Mouse (Mus musculus): ENCODE results near the gene Snrnp200. TPM values are rescaled to one million over a fixed set of nuclear protein-coding genes. Genes with fewer than 3 reads are reported as not detected.

The Snrnp200 gene
- total RNA-seq, 2 experiments from 2014 or later, result 99.4 to 255 TPM

Other genes starting within 250 kb of the Snrnp200 start
- gene Ap4e1, start 199.7 kb upstream of the Snrnp200 start, total RNA-seq (2014; fragmentation: Nextera tagmentation), result 12.5 and 13.5 TPM in 2 replicates
- gene Ap4e1, start 199.7 kb upstream of the Snrnp200 start, total RNA-seq (2017), result 21.0 and 26.9 TPM in 2 replicates
- 53.7 and 54.7 TPM in 2 replicates for gene Blvra, start 137.7 kb upstream of the Snrnp200 start, total RNA-seq (2014; fragmentation: Nextera tagmentation)
- 40.9 and 47.9 TPM in 2 replicates for gene Blvra, start 137.7 kb upstream of the Snrnp200 start, total RNA-seq (2017)
- 44.7 and 65.6 TPM in 2 replicates for gene Ncaph, start 74.4 kb upstream of the Snrnp200 start, total RNA-seq (2014; fragmentation: Nextera tagmentation)
- 55.8 and 57.3 TPM in 2 replicates for gene Ncaph, start 74.4 kb upstream of the Snrnp200 start, total RNA-seq (2017)
- 17.9 and 23.4 TPM in 2 replicates for gene Itpripl1, start 64.9 kb upstream of the Snrnp200 start, total RNA-seq (2014; fragmentation: Nextera tagmentation)
- 15.8 and 24.0 TPM in 2 replicates for gene Itpripl1, start 64.9 kb upstream of the Snrnp200 start, total RNA-seq (2017)
- gene 1810024B03Rik, start 106 bp upstream of the Snrnp200 start, total RNA-seq (2014; fragmentation: Nextera tagmentation), result 2.8 and 6.5 TPM in 2 replicates
- 1.6 and 2.6 TPM in 2 replicates for gene 1810024B03Rik, start 106 bp upstream of the Snrnp200 start, total RNA-seq (2017)
- 39.4 and 40.1 TPM in 2 replicates for gene Ciao1, start 39.4 kb downstream of the Snrnp200 start, total RNA-seq (2014; fragmentation: Nextera tagmentation)
- 19.0 and 45.1 TPM in 2 replicates for gene Ciao1, start 39.4 kb downstream of the Snrnp200 start, total RNA-seq (2017)
- 17.5 and 26.0 TPM in 2 replicates for gene Tmem127, start 39.5 kb downstream of the Snrnp200 start, total RNA-seq (2014; fragmentation: Nextera tagmentation)
- gene Tmem127, start 39.5 kb downstream of the Snrnp200 start, total RNA-seq (2017), result 38.7 and 39.5 TPM in 2 replicates
- gene Stard7, start 61.8 kb downstream of the Snrnp200 start, total RNA-seq (2014; fragmentation: Nextera tagmentation), result 97.7 and 109 TPM in 2 replicates
- 130 and 141 TPM in 2 replicates for gene Stard7, start 61.8 kb downstream of the Snrnp200 start, total RNA-seq (2017)
- gene Dusp2, start 127.8 kb downstream of the Snrnp200 start, total RNA-seq (2014; fragmentation: Nextera tagmentation), result 18.4 and 29.2 TPM in 2 replicates
- gene Dusp2, start 127.8 kb downstream of the Snrnp200 start, total RNA-seq (2017), result 33.5 and 35.8 TPM in 2 replicates
- gene Astl, start 130.3 kb downstream of the Snrnp200 start, total RNA-seq (2014; fragmentation: Nextera tagmentation), result 0.40 TPM in 1 of 2 replicates, not detected in the other
- gene Astl, start 130.3 kb downstream of the Snrnp200 start, total RNA-seq (2017), result not detected in 2 replicates
- not detected in 2 replicates for gene Adra2b, start 154.8 kb downstream of the Snrnp200 start, total RNA-seq (2014; fragmentation: Nextera tagmentation)
- not detected in 2 replicates for gene Adra2b, start 154.8 kb downstream of the Snrnp200 start, total RNA-seq (2017)
- not detected in 2 replicates for gene Gpat2, start 216.8 kb downstream of the Snrnp200 start, total RNA-seq (2014; fragmentation: Nextera tagmentation)
- gene Gpat2, start 216.8 kb downstream of the Snrnp200 start, total RNA-seq (2017), result not detected in 2 replicates
- 17.8 and 18.9 TPM in 2 replicates for gene Fahd2a, start 236.2 kb downstream of the Snrnp200 start, total RNA-seq (2014; fragmentation: Nextera tagmentation)
- gene Fahd2a, start 236.2 kb downstream of the Snrnp200 start, total RNA-seq (2017), result 1.8 and 3.5 TPM in 2 replicates